Mouse (Mus musculus) CH12.LX (cell line): ENCODE measurements at regions not wholly inside any gene's neighbourhood (a gene's known extent, or its start where the extent isn't known, plus 50 kb on each side); places are given as distances from the start of the nearest gene placed in this dataset.

ENCODE experiments used
- MAX ChIP-seq: IDR thresholded peaks from 2 replicates; pipeline ENCODE4 v1.6.1; 2011; ENCODE audit warnings: low read length, improper control_type of control experiment
- NELFE ChIP-seq: IDR thresholded peaks from 2 replicates; pipeline ENCODE4 v1.6.1; 2011; ENCODE audit warnings: low read depth, low read length, improper control_type of control experiment
- UBTF ChIP-seq: IDR thresholded peaks from 2 replicates; pipeline ENCODE4 v1.6.1; 2012; ENCODE audit warnings: low read depth, mild to moderate bottlenecking, inconsistent platforms, low read length, improper control_type of control experiment, moderate library complexity
- USF2 ChIP-seq: conservative IDR thresholded peaks from 2 replicates; pipeline ENCODE4 v1.6.1; 2011; ENCODE audit warnings: low read depth, low read length, improper control_type of control experiment
- ZC3H11A ChIP-seq: IDR thresholded peaks from 2 replicates; pipeline ENCODE4 v1.6.1; 2012; ENCODE audit warnings: low read depth, mild to moderate bottlenecking, inconsistent platforms, low read length, improper control_type of control experiment

- no peak for TF ChIP-seq MAX
- TF ChIP-seq NELFE: no peak
- no peak for TF ChIP-seq UBTF
- no peak for TF ChIP-seq USF2
- TF ChIP-seq ZC3H11A: no peak
These were observed 121.0 kb upstream of the Cblb start for GRCm38 (mm10) chr16:51910046-51910445.
